Mouse (Mus musculus) heart, adult 2 months (tissue): ENCODE results near the gene Cradd.

ENCODE experiments used
- CTCF ChIP-seq: fragments of 200-600 bp; IDR thresholded peaks from 2 replicates; pipeline ENCODE4 v1.8.1; 2022; ENCODE audit warnings: antibody characterized with exemption, mild to moderate bottlenecking, moderate library complexity
- EP300 ChIP-seq: fragments of 200-500 bp; IDR thresholded peaks from 2 replicates; pipeline ENCODE4 v1.6.1; 2011; ENCODE audit warnings: low read depth, low read length, control low read depth; ENCODE audit not compliant: insufficient read depth
- POLR2A ChIP-seq: fragments of 200-500 bp; IDR thresholded peaks from 2 replicates; pipeline ENCODE4 v1.6.1; 2011; ENCODE audit warnings: mild to moderate bottlenecking, low read depth, low read length, control low read depth; ENCODE audit not compliant: insufficient read depth

DNA sequence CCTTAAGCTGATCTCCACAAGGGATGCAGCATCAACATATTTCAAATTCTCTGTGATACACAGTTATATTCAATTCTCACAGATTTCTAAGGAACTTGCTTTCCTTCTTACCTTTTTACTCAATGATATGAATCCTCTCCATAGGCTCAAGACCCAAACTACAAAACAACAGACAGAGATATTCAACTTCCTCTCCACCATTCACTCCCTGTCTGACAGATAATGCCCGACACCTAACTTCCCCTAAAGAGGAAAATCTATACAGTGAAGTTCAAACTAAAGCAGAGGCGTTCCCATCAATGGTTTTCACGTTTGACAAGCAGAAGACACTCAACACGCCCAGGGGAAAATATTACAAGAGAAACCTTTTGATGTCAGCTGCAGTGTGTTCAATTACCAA is 97.2 kb downstream of the Cradd start:
- TF ChIP-seq CTCF, result no peak
- no peak for TF ChIP-seq POLR2A
- no peak for TF ChIP-seq EP300
